Mouse (Mus musculus) stomach, postnatal 0 days (tissue): Measurements from ENCODE around the gene Sept10.

Experiments
- CTCF ChIP-seq: IDR thresholded peaks from 2 replicates; pipeline ENCODE4 v1.5.1; 2016; ENCODE audit warnings: antibody characterized with exemption, low read depth, mild to moderate bottlenecking, moderate library complexity
- EP300 ChIP-seq: optimal IDR thresholded peaks from 2 replicates; pipeline ENCODE3; 2016; ENCODE audit warnings: antibody characterized with exemption

DNA sequence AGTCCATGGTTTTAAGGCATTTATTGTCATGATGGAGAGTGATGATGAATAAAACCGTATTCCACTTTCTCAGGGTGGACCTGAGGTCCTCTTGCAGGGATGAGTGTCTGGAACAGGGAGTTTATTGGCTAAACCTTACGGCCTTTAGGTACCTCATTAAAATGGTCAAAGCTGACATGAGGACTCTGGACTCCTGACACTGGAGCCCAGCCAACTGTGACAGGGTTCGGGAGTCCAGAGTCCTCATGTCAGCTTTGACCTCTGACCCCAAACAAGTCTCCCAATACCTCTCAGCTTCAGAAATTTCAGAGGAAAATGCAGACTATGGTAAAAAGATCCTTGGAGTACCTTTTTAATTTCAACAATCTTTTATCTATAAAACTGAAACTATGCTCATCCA lies 115.0 kb downstream of the Sept10 start:
- TF ChIP-seq CTCF (no peak), EP300 (no peak)
